Mouse (Mus musculus) erythroblast, adult 5-6 weeks (primary cell): Measurements from ENCODE around the gene Gngt2. TPM values are rescaled to one million over a fixed set of nuclear protein-coding genes. Genes with fewer than 3 reads are reported as not detected.

Experiments used
- ATAC-seq: replicated peaks from 2 replicates; pipeline ENCODE4 v1.8.0; 2016; ENCODE audit warnings: moderate number of reproducible peaks, mild to moderate bottlenecking, moderate TSS enrichment, inconsistent platforms; ENCODE audit not compliant: poor library complexity, low FRiP score, severe bottlenecking
- total RNA-seq, 2 experiments: library from RNA; stranded (forward) in 1 of 2; stranded (reverse) in 1 of 2; fragments of 150-400 nt in 1 of 2; fragments of 200-764, 138-1000 nt in 1 of 2; gene quantifications; 2 replicates each; pipeline versions ENCODE4 v1.2.3 to v1.2.4; 2015 to 2017; ENCODE audit warnings: low replicate concordance in 2 of 2

Gngt2 gene
- total RNA-seq, 2 experiments from 2014 or later = 9.4 to 9.8 TPM

DNA sequence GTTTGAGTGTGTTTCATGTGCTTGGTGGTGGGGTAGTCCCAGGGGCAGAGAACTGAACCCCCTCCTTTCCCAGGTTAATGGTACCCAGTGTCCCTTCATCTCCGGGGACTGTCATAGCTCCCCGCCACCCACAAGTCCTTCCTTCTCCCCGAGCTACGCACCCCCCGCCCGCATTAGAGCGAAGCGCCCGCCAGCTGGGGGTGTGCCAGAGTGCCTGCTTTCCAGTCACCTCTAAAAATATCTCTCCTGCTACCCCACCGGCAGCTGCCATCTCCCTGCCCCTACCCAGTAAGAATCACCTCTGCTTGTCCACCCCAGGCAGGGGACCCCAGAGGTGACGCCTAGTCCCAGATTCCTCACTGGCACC, 12.2 kb upstream of the Gngt2 start:
- ATAC-seq = peak; percentile 13

DNA sequence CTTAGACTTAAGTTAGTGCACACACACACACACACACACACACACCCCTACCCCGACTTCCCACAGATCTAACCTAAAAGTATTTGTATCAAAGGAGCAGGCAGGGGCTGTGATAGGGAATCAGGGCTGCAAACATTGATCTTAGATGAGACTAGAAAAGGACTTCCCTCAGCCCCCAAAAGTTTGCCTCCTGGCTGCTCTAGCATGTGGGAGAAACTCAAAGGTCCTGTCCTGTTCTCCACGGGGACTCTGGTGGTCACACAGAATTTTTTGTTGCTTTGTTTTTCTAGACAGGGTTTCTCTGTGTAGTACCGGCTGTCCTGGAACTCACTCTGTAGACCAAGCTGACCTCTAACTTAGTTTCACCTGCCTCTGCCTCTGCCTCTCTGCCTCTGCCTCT, 11.4 kb upstream of the Gngt2 start:
- ATAC-seq = no peak

DNA sequence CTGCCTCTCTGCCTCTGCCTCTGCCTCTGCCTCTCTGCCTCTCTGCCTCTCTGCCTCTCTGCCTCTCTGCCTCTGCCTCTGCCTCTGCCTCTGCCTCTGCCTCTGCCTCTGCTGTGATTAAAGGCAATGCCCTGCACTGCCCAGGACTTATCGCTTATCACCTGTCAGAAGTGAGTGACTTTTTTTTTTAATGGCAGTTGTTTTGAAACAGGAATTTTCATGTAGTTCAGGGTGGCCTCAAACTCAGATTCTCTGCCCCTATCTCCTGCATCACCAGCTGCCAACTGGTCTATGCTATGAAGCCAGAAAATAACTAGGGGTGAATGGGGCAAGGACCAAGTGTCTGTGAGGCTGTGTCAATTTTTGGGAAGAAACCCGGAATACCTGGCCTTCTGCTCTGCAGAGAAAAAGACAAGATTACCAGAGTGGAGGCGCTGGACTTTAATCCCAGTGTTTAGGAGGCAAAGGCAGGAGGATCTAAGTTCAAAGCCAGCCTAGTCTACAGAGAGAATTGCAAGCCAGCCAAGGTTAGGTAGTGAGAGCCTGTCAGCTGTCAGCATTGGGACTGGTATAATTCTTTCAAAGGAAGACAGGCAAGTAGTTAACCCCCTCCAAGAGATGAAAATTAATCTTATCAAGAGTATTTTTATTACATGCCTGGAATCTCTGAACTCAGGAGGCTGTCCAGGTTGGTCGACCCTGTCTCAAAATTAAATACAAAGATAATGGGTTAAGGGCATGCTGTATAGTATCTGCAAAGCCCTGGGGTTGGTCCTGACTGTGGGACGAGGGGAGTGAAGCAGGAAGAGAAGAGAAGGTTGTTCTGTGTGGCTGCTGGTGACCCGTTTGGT, 10.5 kb upstream of the Gngt2 start:
- peak; percentile 41 for ATAC-seq

DNA sequence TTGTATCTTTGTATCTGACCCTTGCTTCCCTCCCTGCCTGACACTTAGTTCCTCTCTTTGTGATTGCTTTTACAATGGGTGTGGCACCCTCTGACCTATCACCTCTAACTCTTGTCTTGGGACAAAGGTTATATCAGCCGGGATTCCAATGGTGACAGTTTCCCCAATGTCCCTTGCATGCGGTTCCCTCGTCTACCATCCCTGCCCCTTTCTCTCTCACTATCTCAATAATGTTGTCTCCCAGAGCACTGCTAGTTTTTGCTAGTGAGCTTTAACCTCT, 9.9 kb upstream of the Gngt2 start:
- ATAC-seq = no peak

DNA sequence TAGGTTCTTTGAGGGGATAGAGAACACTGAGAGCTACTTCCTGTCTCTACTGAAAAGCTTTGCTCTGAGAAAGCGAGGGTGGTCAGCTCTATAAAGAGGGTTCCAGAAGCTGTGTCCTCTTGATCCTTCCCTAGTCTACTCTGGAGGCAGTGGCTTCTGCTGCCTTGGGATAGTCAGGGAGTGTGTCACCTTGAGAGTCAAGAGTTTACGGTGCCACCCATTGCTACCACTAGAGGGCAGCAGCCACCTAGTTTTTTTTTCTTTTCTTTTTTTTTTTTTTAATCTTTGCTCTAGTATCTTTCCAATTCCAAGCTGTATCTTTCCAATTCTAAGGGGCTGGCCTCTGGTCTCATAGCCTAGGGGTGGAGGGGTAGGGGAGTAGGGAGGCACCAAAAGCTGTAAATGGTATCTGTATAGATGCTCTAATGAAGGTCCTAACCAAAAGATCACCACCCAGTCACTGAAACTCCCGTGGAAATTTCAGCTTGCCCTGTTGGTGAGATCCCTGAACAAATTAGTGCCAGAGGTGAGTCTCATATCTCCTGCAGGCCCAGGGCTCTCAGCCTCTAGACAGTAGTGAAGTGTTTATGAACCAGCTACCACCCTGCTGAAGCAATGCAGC, 9.4 kb upstream of the Gngt2 start:
- peak; percentile 23 for ATAC-seq

DNA sequence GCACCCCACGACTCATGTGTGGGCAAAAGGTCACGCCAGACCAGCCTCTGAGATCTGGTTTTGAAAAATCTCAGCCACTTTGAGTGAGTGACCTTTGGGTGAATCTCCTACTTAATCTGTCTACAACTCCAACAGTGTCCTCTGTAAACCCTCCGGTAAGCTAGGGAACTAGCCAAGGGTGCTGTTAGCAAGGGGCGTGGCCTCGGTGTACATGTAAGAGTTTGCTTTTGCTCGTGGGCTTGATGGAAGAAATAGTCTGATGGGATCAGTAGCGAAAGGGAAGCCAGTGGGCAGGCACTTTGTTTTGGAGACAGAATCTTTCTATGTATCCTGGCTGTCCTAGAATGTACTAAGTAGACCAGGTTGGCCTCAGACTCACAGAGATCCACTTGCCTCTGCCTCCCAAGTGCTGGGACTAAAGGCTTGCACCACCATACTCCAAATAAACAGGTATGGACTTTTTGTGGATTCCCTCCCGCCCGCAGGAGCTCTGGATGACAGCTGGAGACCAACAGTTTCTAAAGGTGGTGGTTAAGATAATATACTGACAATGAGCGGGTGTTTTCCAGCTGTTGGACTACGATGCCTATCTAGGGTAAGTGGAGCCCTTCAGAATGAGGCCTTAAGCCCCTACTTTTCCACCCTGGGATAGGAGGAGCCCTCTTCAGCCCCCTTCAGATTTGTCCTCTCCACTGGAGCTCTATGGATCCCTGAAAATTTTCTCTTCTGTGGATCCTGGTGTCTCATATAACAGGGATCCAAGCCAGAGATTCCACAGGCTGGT, 8.6 kb upstream of the Gngt2 start:
- no peak for ATAC-seq

DNA sequence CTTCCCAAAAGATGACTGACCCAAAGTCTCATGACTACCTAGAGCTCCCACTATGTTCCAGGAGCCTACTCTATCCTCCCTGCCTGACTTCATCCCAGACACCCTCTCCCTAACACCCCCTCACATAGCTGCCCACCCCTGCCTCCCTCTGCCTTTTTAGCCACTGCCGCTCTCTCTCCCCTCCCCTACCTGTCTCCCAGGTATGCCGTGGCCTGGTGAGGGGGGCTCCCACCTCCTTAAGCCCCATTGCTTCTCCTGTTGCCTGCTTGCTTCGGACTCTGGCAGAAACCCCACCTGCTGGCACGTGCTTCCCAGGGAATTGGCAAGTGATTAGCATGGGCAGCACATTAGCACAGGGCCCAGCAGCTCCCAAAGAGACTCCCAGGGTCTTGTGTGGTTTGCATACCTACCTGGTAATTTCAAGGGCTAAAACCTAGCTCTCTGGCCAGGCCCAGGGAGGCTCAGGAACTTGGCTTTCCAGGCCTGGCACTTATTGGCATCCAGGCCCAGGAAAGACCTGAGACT, 7.4 kb upstream of the Gngt2 start:
- no peak for ATAC-seq

DNA sequence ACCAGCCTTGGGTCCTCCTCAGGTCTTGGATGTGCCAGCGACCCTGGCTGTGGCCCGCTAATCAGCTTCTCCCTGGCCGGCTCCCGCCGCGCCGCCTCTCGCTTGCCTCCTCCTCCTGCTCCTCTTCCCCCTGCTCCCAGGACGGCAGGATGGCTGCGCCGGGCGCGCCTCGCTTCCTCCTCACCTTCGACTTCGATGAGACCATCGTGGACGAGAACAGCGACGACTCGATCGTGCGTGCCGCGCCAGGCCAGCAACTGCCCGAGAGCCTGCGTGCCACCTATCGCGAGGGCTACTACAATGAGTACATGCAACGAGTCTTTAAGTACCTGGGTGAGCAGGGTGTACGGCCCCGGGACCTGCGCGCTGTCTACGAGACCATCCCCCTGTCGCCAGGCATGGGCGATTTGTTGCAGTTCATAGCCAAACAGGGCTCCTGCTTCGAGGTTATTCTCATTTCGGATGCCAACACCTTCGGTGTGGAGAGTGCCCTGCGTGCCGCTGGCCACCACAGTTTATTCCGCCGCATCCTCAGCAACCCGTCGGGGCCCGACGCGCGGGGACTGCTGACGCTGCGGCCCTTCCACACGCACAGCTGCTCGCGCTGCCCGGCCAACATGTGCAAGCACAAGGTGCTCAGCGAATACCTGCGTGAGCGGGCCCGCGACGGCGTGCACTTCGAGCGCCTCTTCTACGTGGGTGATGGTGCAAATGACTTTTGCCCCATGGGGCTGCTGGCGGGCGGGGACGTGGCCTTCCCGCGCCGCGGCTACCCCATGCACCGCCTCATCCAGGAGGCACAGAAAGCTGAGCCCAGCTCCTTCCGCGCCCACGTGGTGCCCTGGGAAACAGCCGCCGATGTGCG, 6.4 kb upstream of the Gngt2 start:
- no peak for ATAC-seq

DNA sequence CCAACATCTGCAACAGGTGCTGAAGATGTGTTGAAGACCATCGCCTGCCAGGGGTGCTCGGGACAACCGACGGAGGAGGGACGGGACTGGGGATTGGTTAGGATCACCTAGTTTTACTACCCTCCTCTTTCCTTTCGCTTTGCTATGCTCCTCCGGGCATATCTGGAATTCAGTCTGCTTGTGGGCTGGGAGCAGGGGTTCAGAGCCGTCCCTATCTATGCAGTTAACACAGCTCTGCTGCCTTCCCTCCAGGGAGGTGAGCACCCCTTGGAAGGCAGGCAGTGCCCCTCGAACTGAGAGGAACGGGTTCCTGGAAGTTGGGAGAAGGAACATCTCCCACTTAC, 5.8 kb upstream of the Gngt2 start:
- no peak for ATAC-seq

DNA sequence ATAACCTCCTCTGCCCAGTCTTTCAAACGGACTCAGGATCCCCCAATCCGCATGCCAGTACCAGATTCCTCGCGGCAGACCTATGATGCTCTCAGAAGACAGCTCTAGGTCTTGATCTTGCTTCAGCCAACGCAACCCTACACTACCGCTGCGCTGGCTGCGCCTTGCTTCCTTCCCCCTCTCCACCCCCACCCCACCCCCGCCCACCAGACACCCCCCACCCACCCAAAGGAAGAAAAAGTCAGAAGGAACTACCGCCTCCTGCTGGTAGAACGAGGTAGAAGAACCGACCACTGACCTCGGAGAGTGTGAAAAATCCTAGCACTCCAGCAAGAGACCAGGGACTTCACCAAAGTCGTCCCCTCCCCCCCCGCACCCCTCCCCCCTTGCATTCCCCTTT, 5.4 kb upstream of the Gngt2 start:
- no peak for ATAC-seq

DNA sequence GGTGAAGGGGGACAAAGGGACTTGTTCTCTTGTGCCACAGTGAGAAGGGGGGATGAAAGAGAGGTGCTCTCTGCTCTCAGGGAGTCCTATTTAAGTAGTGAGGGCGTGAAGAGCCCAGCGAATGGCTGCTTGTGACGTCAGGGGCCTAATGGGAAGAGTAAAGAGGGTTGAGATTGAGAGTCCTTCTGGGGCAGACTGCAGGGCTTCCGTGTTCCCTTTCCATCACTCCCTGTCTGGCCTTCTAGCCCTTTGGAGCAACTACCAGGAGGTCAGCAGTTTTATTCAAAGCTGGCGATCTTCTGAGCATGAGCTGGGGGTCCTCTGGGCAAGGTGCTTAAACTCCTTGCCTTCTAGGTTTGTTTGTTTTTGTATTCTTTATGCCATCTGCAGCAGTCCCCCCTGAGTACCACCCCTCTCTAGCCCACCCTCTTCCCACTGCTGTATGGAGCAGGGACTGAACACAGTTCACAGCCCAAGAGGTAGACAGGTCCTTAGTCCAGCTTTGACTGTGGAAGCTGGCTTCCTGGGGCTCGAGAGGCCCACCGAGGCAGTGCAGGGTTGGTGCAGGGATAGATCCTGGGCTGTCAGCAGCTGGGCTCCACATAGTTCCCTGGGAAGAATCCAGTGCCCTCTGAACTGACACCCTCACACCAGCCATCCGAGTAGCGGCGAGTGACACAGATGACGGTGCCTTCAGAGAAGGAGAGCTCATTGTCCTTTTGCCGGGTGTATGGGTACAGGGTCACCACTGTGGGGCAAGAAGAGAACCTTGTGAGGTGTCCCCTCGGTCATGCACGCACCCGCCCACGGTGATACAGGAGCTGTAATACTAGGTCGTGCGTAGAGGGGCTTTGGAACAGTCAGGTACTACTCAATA, 4.6 kb upstream of the Gngt2 start:
- ATAC-seq = no peak

DNA sequence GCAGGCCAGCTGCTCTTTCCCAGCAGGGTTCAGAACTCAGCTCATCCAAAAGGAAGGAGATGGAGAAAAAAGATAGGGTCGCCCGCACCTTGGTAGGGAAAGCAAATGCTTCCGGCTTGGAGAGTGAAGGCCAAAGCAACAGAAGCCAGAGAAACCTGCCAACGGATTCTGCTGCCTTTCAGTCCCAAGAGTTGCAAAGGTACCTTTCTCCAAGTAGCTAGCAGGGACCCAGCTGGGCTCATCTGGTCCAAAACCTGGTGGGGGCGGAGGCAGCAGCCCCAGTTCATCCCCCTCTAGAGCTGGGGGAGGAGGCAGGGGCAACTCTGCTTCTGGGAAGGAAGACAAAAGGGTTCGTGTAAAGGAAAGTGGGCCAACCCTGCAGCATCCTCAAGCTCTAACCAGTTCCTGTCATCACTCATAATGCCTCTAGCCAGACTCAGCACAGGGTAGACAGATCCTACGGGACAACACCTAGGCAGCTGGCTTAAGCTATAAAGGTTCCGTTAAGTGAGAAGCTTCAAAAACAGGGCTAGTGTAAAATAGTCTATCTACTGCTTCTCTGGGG, 3.9 kb upstream of the Gngt2 start:
- no peak for ATAC-seq

DNA sequence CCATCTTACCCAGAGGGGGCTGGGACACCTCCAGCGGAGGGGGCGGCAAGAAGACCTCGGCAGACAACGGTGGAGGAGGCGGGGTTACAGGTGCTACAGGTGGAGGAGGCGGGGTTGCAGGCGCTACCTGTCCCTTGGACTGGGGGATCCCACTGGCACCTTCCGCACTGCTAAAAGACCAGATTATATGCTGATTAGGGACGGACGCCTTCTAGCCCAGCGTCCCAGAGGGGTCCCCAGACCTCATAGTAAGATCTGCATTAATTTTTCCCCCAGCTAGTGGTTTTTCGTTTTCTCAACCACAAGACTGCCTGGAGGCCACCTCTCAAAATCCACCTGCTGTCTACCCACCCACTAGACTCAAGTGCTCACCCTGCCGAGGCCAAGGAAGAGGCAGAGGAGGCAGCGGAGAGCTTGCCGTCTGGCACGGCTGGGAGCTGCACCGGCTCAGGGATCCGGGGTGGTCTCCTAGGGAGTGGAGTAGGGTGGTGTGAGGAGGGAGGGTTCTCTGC, 3.3 kb upstream of the Gngt2 start:
- ATAC-seq = peak; percentile 8; the same call in 1 of the 2 replicates

DNA sequence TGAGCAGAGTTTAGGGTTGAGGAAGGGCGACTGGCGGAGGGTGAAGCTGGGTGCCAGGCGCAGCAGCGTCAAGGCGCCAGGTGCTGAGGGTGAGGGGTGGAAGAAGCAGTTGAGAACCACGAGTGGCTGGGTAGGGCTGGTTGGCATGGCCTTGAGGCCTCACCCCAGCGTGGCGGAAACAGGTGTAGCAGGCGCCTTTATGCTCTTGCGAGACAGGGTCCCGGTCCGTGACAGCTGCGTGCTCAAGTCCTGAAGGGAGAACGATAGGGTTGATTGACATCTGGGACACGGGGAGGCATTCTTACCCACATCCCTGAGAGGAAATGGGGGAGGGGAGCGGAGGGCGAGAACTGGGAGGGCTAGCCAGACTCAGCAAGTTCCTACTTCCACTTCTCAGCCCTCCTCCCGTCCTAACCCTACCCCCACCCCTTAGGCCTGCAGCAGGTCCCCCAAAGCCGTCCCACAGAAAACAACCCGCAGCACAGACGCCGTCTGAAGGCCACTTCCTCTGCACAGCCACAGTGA, 2.8 kb upstream of the Gngt2 start:
- no peak for ATAC-seq

DNA sequence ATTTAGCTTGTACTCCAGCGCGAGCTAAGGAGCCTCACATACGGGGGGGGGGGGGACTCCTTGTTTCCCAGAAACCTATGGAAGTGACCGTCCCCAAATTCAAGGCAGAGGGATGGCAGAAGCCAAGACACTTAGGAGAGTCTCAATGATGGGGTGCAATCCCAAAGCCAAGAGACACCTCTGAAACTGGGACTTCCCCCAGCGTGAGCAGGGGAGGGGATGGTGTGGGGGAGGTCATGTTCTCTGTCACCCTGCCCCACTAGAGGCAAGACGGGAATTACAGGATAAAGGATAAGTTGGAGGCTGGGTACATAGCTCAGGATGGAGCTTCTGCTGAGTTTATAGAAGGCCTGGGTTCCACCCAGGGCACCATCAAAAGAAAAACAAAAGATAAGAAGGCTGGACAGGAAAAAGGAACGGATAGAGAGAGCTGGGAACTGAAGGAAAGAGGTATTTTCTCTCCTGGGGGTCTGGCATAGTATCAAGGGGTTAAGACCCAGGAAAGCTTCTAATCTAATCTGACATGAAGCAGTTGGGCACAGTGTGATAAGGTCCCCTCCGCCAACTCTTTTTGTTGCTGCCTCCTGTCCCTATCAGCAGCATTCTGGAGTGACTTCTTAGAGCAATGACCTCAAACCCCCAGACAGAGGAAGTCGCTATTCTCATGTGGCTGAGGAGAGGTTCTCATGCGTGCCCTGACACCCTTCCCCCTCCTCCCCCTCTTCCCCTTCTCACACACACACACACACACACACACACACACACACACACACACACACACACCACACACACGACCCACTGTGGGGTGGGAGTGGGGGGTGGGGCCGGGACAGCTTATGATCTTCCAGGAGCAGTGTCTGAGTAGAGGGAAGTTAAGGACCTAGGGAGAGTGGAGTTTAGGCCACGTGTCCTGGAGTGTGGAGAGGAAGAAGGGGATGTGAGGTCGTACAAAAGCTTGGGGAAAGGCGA, 2.0 kb upstream of the Gngt2 start:
- ATAC-seq = no peak

DNA sequence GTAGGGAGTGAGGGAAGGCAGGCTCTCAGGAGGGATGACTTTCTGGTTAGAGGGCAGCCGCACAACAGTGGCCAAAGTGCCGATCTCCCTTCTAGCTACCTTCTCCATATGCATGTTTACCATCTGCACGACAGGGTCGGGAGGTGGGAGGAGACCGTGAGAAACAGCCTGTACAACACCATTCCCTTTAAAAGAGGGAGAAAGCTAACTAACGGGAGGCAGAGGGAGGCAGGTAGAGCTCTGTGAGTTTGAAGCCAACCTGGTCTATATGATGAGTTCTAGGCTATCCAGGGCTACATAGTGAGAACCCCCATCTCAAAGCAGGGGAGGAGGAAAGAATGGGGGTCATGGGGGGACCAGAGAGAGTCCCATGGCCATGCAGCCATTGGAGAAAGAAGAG, 1.2 kb upstream of the Gngt2 start:
- no peak for ATAC-seq

DNA sequence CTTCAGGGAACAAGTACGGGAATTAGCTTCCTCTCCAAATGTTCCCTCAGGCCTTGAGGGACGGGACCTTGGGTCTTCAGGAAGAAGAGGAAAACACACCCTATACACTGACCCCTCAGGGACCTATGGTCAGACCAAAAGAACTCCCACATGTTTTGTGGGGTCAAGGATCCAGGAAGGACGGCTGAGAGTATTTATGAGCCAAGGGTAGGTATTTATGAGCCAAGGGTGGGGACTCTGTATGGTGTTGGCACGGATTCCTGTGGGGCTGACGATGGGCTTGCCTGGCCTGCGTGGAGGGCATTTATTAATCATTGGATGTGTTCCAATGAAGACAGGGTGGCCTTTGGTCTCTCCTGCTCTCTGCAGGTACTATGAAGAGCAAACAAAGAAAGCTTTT, 583 bp upstream of the Gngt2 start:
- ATAC-seq = no peak
